Mouse (Mus musculus) small intestine, adult 2 months (tissue): ENCODE results near the gene Olfr12.

ENCODE experiments used
- CTCF ChIP-seq: fragments of 200-500 bp; IDR thresholded peaks from 2 replicates; pipeline ENCODE4 v1.5.1; 2012; ENCODE audit warnings: low read depth, mild to moderate bottlenecking, control low read depth, inconsistent platforms, low read length, moderate library complexity, mixed read lengths; ENCODE audit not compliant: insufficient replicate concordance, insufficient read length; ENCODE audit errors: extremely low read depth
- POLR2A ChIP-seq: fragments of 200-500 bp; IDR thresholded peaks from 2 replicates; pipeline ENCODE4 v1.6.1; 2012; ENCODE audit warnings: low read depth, mild to moderate bottlenecking, control low read depth, inconsistent platforms, low read length, moderate library complexity

DNA sequence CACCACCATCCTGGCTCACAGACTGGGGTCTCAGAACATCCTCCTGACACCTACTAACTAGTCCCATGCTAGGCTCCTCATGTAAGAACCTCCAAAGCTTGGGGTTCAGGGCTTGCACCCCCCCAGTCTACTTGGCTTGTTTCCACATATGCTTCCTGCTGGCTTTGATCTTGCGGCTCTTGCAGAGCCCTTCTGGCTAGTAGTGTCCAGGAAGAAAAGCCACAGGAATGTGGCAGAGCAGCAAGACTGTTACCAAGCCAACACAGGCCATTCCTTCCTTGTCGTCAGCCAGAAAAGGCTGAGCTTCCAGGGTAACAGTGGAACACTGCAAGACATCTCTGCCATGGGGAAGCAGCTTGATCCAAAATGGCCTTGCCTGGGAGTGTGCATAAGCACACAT is 37.1 kb downstream of the Olfr12 start:
- TF ChIP-seq POLR2A, result no peak
- no peak for TF ChIP-seq CTCF
